Mouse (Mus musculus) frontal cortex, postnatal 25 days (tissue): ENCODE results near the gene Vps41.

Experiments
- DNase-seq, 2 experiments: peaks; one replicate each; pipeline ENCODE4 v3.0.0; 2022; ENCODE audit warnings: low spot score in 2 of 2

The Vps41 gene

DNA sequence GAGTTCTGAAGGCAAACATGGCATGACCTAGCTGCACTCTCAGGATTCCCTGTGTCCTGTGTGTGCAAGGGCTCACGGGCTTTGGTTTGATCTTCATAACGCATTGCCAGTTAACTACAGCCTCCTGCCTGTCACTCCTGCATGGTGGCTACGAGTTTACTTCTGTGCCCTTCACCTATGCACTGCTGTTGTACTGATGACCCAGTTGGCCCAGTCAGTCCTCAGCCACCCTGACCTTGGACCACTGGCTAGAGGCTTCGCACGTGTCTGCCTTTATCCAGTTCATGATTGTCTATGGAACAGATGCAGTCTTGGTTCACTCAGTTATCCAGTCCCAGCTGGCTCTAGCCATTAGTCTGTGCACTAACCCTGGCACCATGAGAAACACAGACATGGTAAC, 151.7 kb downstream of the Vps41 start:
- no peak for DNase-seq

DNA sequence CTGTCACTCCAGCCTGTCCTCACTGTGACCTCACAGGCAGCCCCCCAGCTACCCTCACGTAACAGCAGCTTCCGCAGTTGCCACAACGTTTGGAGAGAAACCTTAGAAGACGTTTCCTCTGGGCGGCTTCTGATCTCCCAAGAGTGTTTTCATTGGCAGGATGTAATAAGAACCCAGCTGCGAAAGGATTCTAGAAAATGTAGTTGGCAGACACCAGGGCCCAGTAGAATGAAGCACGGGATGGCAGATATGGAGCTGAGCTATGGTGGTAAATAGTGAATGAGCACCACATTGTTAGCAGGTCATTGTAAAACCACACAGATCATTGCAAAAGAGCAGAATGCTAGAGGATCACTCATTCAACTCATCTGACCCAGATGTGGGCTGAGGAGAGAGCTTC, 158.2 kb downstream of the Vps41 start:
- no peak for DNase-seq

DNA sequence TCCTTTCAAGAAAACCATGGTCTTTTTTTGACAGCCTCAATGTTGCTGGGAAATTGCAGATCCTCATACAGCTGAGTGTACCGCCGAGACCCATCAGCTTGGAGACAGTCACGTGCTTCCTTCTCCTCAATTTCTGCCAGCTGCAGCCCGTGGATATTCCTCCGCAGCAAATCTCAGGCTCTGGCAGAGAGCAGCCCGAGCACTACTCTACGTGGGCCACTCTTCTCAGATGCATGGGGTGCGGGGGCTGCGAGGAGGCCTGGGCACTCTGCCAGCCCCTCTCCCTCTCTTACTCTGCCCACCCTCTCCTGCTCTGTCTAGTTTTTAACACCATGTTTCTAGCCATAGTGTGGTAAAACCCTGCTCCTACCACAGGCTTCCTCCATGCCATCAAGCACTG, 175.8 kb downstream of the Vps41 start:
- peak; percentile 31 to 35 for DNase-seq

DNA sequence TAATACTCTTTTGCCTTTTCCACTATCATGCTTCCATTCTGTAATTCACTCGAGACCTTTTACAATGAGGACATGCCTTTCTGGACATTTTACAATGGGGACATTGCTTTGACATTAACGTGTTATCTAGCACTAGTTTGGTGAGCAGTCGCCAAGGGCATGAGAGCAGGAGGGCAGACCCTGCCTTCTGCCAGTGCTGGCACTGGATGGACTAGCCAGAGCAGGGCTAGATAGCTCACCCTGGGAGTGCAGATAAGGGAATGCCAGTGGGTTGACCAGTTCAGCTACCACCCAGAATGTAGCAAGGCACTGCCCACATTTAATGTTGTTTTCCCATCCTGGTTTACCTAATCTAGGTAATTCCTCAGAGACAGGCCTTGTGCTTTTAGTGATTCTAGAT, 179.7 kb downstream of the Vps41 start:
- no peak for DNase-seq

DNA sequence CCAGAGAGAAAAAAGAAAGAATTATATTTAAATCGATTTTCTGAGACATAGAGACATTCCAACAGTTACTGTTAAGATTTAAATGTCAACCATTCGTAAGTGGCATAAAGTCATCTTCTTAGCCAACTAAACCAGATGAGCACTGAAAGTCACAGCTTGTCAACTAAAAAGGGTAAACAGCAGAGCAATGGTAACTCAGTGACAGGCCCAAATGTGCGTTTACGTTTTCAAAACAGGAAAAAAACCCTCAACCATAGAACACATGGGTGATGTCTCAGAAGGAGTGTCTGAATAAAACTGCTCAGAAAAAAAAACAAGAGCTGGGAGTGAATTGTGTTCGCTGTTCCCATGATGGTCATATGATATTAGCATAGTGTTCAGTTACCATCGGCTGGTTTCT, 186.5 kb downstream of the Vps41 start:
- no peak for DNase-seq

DNA sequence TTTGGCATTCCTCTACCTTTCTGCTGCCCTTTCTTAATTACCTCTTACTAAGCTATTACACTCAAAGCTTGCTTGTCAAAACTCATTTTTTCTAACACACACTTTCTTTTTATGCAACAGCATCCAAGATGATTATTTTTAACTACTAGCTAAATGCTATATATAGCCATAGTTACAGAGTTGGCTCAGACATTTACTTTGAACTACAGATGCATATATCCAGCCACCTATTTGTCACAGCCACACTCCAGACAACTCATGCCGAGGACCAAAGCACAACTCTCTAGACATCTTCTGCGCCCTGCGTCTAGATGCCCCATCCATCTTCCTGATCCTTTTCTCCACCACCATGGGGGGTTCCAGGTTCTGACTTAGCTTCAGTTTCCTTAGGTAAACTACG, 197.7 kb downstream of the Vps41 start:
- no peak for DNase-seq
